20 mouse cellular contexts compared by ENCODE assay signal in genomic region chr2:165622596-165622995, GRCm38 (mm10). TPM values are rescaled to one million over a fixed set of nuclear protein-coding genes. Genes with fewer than 3 reads are reported as not detected.
A peak's percentile ranks its signal among the peaks of the same experiment; 100 is the strongest.
DNase-seq lines count a peak whose midpoint lies in the region; ATAC-seq and TF ChIP-seq lines count a peak whose summit lies in the region.
"Had no signal": no experiment of that assay in that cellular context is flagged by ENCODE, and none has a peak within 500 bp of the region (broad histone marks: within the 10 kb centered on the region; RNA-seq: fewer than 3 reads in every experiment).

No protein-coding gene starts in this region.

- no peak for TF ChIP-seq CTCF in lung, embryonic 14.5 days (IDR thresholded peaks at IDR 0.05; ENCODE audit: low read depth)
- no peak for TF ChIP-seq CTCF in lung, adult 2 months (IDR thresholded peaks at IDR 0.05; ENCODE audit: insufficient read depth, low read length)

- WGBS in forebrain, embryonic 10.5 days = 69% methylated on average over 3 of the region's 3 CpGs
- 79% methylated on average over 3 of the region's 3 CpGs for WGBS in forebrain, embryonic 13.5 days
- 31% methylated on average over 3 of the region's 3 CpGs for WGBS in lung, embryonic 14.5 days
- 56% methylated on average over 3 of the region's 3 CpGs for WGBS in lung, adult 2 months
- WGBS in embryonic facial prominence, embryonic 14.5 days = 48% methylated on average over 3 of the region's 3 CpGs
- 44% methylated on average over 3 of the region's 3 CpGs for WGBS in limb, embryonic 13.5 days

- H3K9ac ChIP-seq in forebrain, embryonic 13.5 days = no peak overlapping the region
- no peak overlapping the region for H3K9ac ChIP-seq in lung, embryonic 14.5 days
- H3K9ac ChIP-seq in embryonic facial prominence, embryonic 14.5 days (ENCODE audit: low read depth, low read length) = no peak overlapping the region
- H3K9ac ChIP-seq in limb, embryonic 13.5 days = no peak overlapping the region
- H3K9ac ChIP-seq: heart, embryonic 15.5 days; intestine, embryonic 15.5 days; liver, embryonic 13.5 days had no signal

- no peaks in the 10 kb centered on the region for H3K27me3 ChIP-seq in forebrain, embryonic 10.5 days (ENCODE audit: poor library complexity, severe bottlenecking)
- no peaks in the 10 kb centered on the region for H3K27me3 ChIP-seq in forebrain, embryonic 13.5 days
- no peaks in the 10 kb centered on the region for H3K27me3 ChIP-seq in lung, embryonic 14.5 days (ENCODE audit: insufficient read depth, low read length)
- H3K27me3 ChIP-seq in embryonic facial prominence, embryonic 14.5 days (replicated peaks; ENCODE audit: control insufficient read depth, insufficient read depth, low read length) = no peaks in the 10 kb centered on the region
- H3K27me3 ChIP-seq in limb, embryonic 13.5 days = no peaks in the 10 kb centered on the region
- H3K27me3 ChIP-seq: heart, embryonic 15.5 days; intestine, embryonic 15.5 days; liver, embryonic 13.5 days had no signal

- no peaks in the 10 kb centered on the region for H3K9me3 ChIP-seq in forebrain, embryonic 10.5 days
- no peaks in the 10 kb centered on the region for H3K9me3 ChIP-seq in forebrain, embryonic 13.5 days (replicated peaks)
- H3K9me3 ChIP-seq in lung, embryonic 14.5 days (ENCODE audit: low read depth, low read length) = no peaks in the 10 kb centered on the region
- no peaks in the 10 kb centered on the region for H3K9me3 ChIP-seq in embryonic facial prominence, embryonic 14.5 days (ENCODE audit: control insufficient read depth, low read length)
- no peaks in the 10 kb centered on the region for H3K9me3 ChIP-seq in limb, embryonic 13.5 days
- H3K9me3 ChIP-seq: heart, embryonic 15.5 days; intestine, embryonic 15.5 days; liver, embryonic 13.5 days had no signal

- no peak for TF ChIP-seq POLR2A in lung, adult 2 months (IDR thresholded peaks at IDR 0.05; ENCODE audit: borderline replicate concordance, extremely low read depth, low read depth, low read length)

- H3K4me2 ChIP-seq in forebrain, embryonic 13.5 days = no peak overlapping the region
- H3K4me2 ChIP-seq in lung, embryonic 14.5 days = no peak overlapping the region
- no peak overlapping the region for H3K4me2 ChIP-seq in embryonic facial prominence, embryonic 14.5 days (ENCODE audit: low read depth, low read length)
- no peak overlapping the region for H3K4me2 ChIP-seq in limb, embryonic 13.5 days (replicated peaks)
- H3K4me2 ChIP-seq: heart, embryonic 15.5 days; intestine, embryonic 15.5 days; liver, embryonic 13.5 days had no signal

- no peak overlapping the region for H3K4me3 ChIP-seq in forebrain, embryonic 10.5 days
- no peak overlapping the region for H3K4me3 ChIP-seq in forebrain, embryonic 13.5 days
- H3K4me3 ChIP-seq in lung, embryonic 14.5 days (ENCODE audit: low read depth, low read length) = no peak overlapping the region
- H3K4me3 ChIP-seq in lung, adult 2 months (replicated peaks; ENCODE audit: extremely low read depth, low read depth, low read length) = no peak overlapping the region
- no peak overlapping the region for H3K4me3 ChIP-seq in embryonic facial prominence, embryonic 14.5 days (ENCODE audit: low read depth, low read length)
- H3K4me3 ChIP-seq in limb, embryonic 13.5 days = no peak overlapping the region
- H3K4me3 ChIP-seq: heart, embryonic 15.5 days; intestine, embryonic 15.5 days; liver, embryonic 13.5 days had no signal

- H3K4me1 ChIP-seq in forebrain, embryonic 10.5 days = peaks cover 17% of the 10 kb centered on the region
- H3K4me1 ChIP-seq in forebrain, embryonic 13.5 days = 0 out of 2 replicates have a peak, but pooled peaks cover 6% of the 10 kb centered on the region
- H3K4me1 ChIP-seq in lung, embryonic 14.5 days (ENCODE audit: insufficient read depth) = no peaks in the 10 kb centered on the region
- no peaks in the 10 kb centered on the region for H3K4me1 ChIP-seq in lung, adult 2 months (ENCODE audit: control insufficient read depth, insufficient read depth, low read length)
- peaks cover 7% of the 10 kb centered on the region; the same call in 1 of the 2 replicates for H3K4me1 ChIP-seq in embryonic facial prominence, embryonic 14.5 days (ENCODE audit: control insufficient read depth, insufficient read depth, low read length)
- peaks cover 28% of the 10 kb centered on the region for H3K4me1 ChIP-seq in limb, embryonic 13.5 days
- H3K4me1 ChIP-seq: heart, embryonic 15.5 days; intestine, embryonic 15.5 days; liver, embryonic 13.5 days had no signal

- H3K36me3 ChIP-seq in forebrain, embryonic 10.5 days (replicated peaks) = no peaks in the 10 kb centered on the region
- no peaks in the 10 kb centered on the region for H3K36me3 ChIP-seq in forebrain, embryonic 13.5 days (ENCODE audit: poor library complexity, severe bottlenecking)
- H3K36me3 ChIP-seq in lung, embryonic 14.5 days (ENCODE audit: insufficient read depth) = no peaks in the 10 kb centered on the region
- no peaks in the 10 kb centered on the region for H3K36me3 ChIP-seq in embryonic facial prominence, embryonic 14.5 days (ENCODE audit: control insufficient read depth, insufficient read depth, low read length)
- H3K36me3 ChIP-seq in limb, embryonic 13.5 days = no peaks in the 10 kb centered on the region
- H3K36me3 ChIP-seq: heart, embryonic 15.5 days; intestine, embryonic 15.5 days; liver, embryonic 13.5 days had no signal

- no peak for DNase-seq in forebrain, embryonic 10.5 days (ENCODE audit: extremely low spot score, low spot score)
- DNase-seq in lung, embryonic 14.5 days = peak; percentile 45
- no peak for DNase-seq in lung, adult 2 months
- DNase-seq in embryonic facial prominence, embryonic 14.5 days (ENCODE audit: low spot score) = no peak
- no peak for DNase-seq in right cerebral cortex, adult 18-20 months
- DNase-seq in frontal cortex, postnatal 36 days (ENCODE audit: low spot score in 2 of 2) = no peak
- DNase-seq: adrenal gland, adult 2 months; cerebellum, adult 2 months; cerebellum, postnatal 36 days; gastrocnemius, postnatal 10 days; heart, adult 18-20 months; heart, postnatal 4 days; layer of hippocampus, postnatal 36 days; liver, embryonic 13.5 days; lung, postnatal 4 days; thymus, postnatal 36 days had no signal

- no peak for ATAC-seq in forebrain, embryonic 13.5 days
- peak; percentile 79 for ATAC-seq in lung, embryonic 14.5 days (ENCODE audit: insufficient read depth)
- no peak for ATAC-seq in embryonic facial prominence, embryonic 14.5 days (ENCODE audit: low read depth)
- ATAC-seq in limb, embryonic 13.5 days (ENCODE audit: low FRiP score, low read depth) = no peak
- ATAC-seq: intestine, embryonic 15.5 days had no signal

- 0 out of 2 replicates have a peak overlapping the region, but pooled peaks have one; percentile 12 for H3K27ac ChIP-seq in forebrain, embryonic 10.5 days
- no peak overlapping the region for H3K27ac ChIP-seq in forebrain, embryonic 13.5 days
- H3K27ac ChIP-seq in lung, embryonic 14.5 days (ENCODE audit: low read depth) = peak overlapping the region; percentile 70
- H3K27ac ChIP-seq in embryonic facial prominence, embryonic 14.5 days (replicated peaks; ENCODE audit: low read depth, low read length) = peak overlapping the region; percentile 40; the same call in 1 of the 2 replicates
- H3K27ac ChIP-seq in limb, embryonic 13.5 days = peak overlapping the region; percentile 6
- H3K27ac ChIP-seq: heart, embryonic 15.5 days; intestine, embryonic 15.5 days; liver, embryonic 13.5 days had no signal

RNA-seq across cellular contexts. Expression of gene Eya2, which starts 27.8 kb away (rescaled TPM):
- 18.0 and 24.2 TPM in 2 replicates for polyA plus RNA-seq in forebrain, embryonic 10.5 days (2016; fragmentation: Nextera tagmentation; extraction: Ambion mirVana)
- 2.5 and 4.3 TPM in 2 replicates for polyA plus RNA-seq in forebrain, embryonic 13.5 days (2015; fragmentation: Nextera tagmentation; extraction: Ambion mirVana)
- 1.6 and 2.1 TPM in 2 replicates for polyA plus RNA-seq in lung, embryonic 14.5 days (2014; fragmentation: Nextera tagmentation; extraction: Ambion mirVana)
- polyA plus RNA-seq in lung, adult 2 months (2012; rRNA removed) = 67.0 and 89.3 TPM in 2 replicates
- 21.5 and 21.9 TPM in 2 replicates for polyA plus RNA-seq in embryonic facial prominence, embryonic 14.5 days (2014; fragmentation: Nextera tagmentation; extraction: Ambion mirVana)
- polyA plus RNA-seq in limb, embryonic 13.5 days (2015; fragmentation: Nextera tagmentation; extraction: Ambion mirVana) = 17.2 and 17.5 TPM in 2 replicates
